ENCODE assay signal across 9 mouse cellular contexts in genomic region chr19:36687843-36688637, GRCm38 (mm10). TPM values are rescaled to one million over a fixed set of nuclear protein-coding genes. Genes with fewer than 3 reads are reported as not detected.
A peak's percentile ranks its signal among the peaks of the same experiment; 100 is the strongest.
DNase-seq lines count a peak whose midpoint lies in the region; ATAC-seq and TF ChIP-seq lines count a peak whose summit lies in the region.
"Had no signal": no experiment of that assay in that cellular context is flagged by ENCODE, and none has a peak within 500 bp of the region (broad histone marks: within the 10 kb centered on the region; RNA-seq: fewer than 3 reads in every experiment).

No protein-coding gene starts in this region.

- H3K4me1 ChIP-seq in intestine, postnatal 0 days (replicated peaks; ENCODE audit: control insufficient read depth, insufficient read depth, low read length), result 0 out of 2 replicates have a peak, but pooled peaks cover 5% of the 10 kb centered on the region
- peaks cover 6% of the 10 kb centered on the region; the same call in 1 of the 2 replicates for H3K4me1 ChIP-seq in liver, embryonic 13.5 days (replicated peaks)
- H3K4me1 ChIP-seq: megakaryocyte, embryonic 14.5 days had no signal

- H3K9ac ChIP-seq in intestine, postnatal 0 days (ENCODE audit: low read depth, low read length), result no peak overlapping the region
- H3K9ac ChIP-seq in liver, embryonic 13.5 days, result no peak overlapping the region

- no peaks in the 10 kb centered on the region for H3K27me3 ChIP-seq in intestine, postnatal 0 days (replicated peaks; ENCODE audit: control insufficient read depth, insufficient read depth, low read length)
- H3K27me3 ChIP-seq in liver, embryonic 13.5 days, result no peaks in the 10 kb centered on the region

- no peak for ATAC-seq in cerebellum, adult (ENCODE audit: insufficient number of reproducible peaks, low FRiP score, low TSS enrichment)
- ATAC-seq in intestine, postnatal 0 days, result peak; percentile 68
- ATAC-seq in liver, embryonic 13.5 days (ENCODE audit: low read depth), result no peak; the same call in 1 of the 2 replicates

- H3K4me3 ChIP-seq in intestine, postnatal 0 days (ENCODE audit: low read depth, low read length), result no peak overlapping the region
- no peak overlapping the region for H3K4me3 ChIP-seq in liver, embryonic 13.5 days (replicated peaks)
- H3K4me3 ChIP-seq: megakaryocyte, embryonic 14.5 days had no signal

- peak; percentile 38 to 56 for DNase-seq in cerebellum, postnatal 14 days
- DNase-seq in adrenal gland, postnatal 14 days, result peak; percentile 66
- DNase-seq in gastrocnemius, postnatal 4 days (ENCODE audit: low spot score in 2 of 2), result peak; percentile 71 to 86
- no peak for DNase-seq in liver, embryonic 13.5 days
- DNase-seq in ovary, postnatal 14 days (ENCODE audit: low spot score), result peak; percentile 61
- no peak for DNase-seq in thymus, adult 18-20 months

- no peak overlapping the region for H3K4me2 ChIP-seq in intestine, postnatal 0 days (replicated peaks; ENCODE audit: low read depth)
- H3K4me2 ChIP-seq in liver, embryonic 13.5 days, result no peak overlapping the region

- H3K36me3 ChIP-seq in intestine, postnatal 0 days (ENCODE audit: control insufficient read depth, insufficient read depth), result no peaks in the 10 kb centered on the region
- H3K36me3 ChIP-seq in liver, embryonic 13.5 days, result no peaks in the 10 kb centered on the region

- TF ChIP-seq CTCF in intestine, postnatal 0 days (IDR thresholded peaks at IDR 0.05; ENCODE audit: low read depth), result no peak

- H3K27ac ChIP-seq in intestine, postnatal 0 days (ENCODE audit: low read depth, low read length), result peak overlapping the region; percentile 78
- H3K27ac ChIP-seq in liver, embryonic 13.5 days, result peak overlapping the region; percentile 67

- no peaks in the 10 kb centered on the region for H3K9me3 ChIP-seq in intestine, postnatal 0 days (ENCODE audit: control insufficient read depth)
- H3K9me3 ChIP-seq in liver, embryonic 13.5 days (replicated peaks), result no peaks in the 10 kb centered on the region

- WGBS in intestine, postnatal 0 days, result 56% methylated on average over 8 of the region's 8 CpGs
- 68% methylated on average over 8 of the region's 8 CpGs for WGBS in liver, embryonic 13.5 days (ENCODE audit: insufficient replicate concordance)

RNA-seq across cellular contexts. Expression of gene Ppp1r3c, which starts 48.4 kb away (rescaled TPM):
- 35.6 and 42.1 TPM in 2 replicates for total RNA-seq in adrenal gland, postnatal 14 days (2021)
- 10 to 100 TPM; 76.9 to 78.8 TPM for total RNA-seq in gastrocnemius, postnatal 4 days (2021)
- 3.6 and 4.0 TPM in 2 replicates for polyA plus RNA-seq in intestine, postnatal 0 days (2015; fragmentation: Nextera tagmentation; extraction: Ambion mirVana)
- 0.81 and 1.0 TPM in 2 replicates for polyA plus RNA-seq in liver, embryonic 13.5 days (2015; fragmentation: Nextera tagmentation; extraction: Ambion mirVana)

Comparison
In these comparisons a context has a peak if more than half of its experiments do, and no peak if none do; other contexts are left out.
1. DNase-seq: peak in cerebellum, postnatal 14 days (2 of 2), adrenal gland, postnatal 14 days (single experiment), gastrocnemius, postnatal 4 days (2 of 2) and ovary, postnatal 14 days (single experiment); none in liver, embryonic 13.5 days (single experiment) and thymus, adult 18-20 months (0 of 2).